Mouse (Mus musculus): ENCODE data around the gene Lgr4. TPM values are rescaled to one million over a fixed set of nuclear protein-coding genes. Genes with fewer than 3 reads are reported as not detected.

The Lgr4 gene
- polyA plus RNA-seq, 1 experiment, result 6.7 TPM

DNA sequence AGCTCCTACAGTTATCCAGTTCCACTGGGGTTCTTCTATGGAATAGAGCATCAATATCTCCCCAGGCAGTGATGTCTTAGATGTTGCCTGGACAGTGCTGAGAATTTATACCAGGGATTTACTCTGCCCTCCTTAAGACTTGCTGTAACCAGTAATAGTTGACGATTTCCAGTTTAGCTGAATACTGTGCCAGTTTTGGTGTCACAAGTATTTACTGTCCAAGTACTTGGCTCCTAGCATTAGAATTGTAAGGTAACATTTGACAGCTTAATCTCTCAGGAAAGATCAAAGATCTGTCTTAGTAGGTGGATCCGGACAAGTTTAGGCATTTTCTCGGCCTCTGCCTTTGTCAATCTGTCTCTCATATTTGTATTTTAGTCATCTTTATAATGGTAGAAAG lies 5.6 kb downstream of the Lgr4 start:
- TF ChIP-seq MAX (IDR thresholded peaks at IDR 0.05) (no peak), CTCF (IDR thresholded peaks at IDR 0.05; ENCODE audit: control insufficient read depth, insufficient read depth, insufficient read length) (no peak), CEBPB (IDR thresholded peaks at IDR 0.05; ENCODE audit: low read depth) (no peak), MYOG (IDR thresholded peaks at IDR 0.05; ENCODE audit: control insufficient read depth, extremely low read depth, insufficient read length) (no peak), FOSL1 (IDR thresholded peaks at IDR 0.05; ENCODE audit: insufficient read depth, low read length, poor library complexity, severe bottlenecking) (no peak), MYOD1 (IDR thresholded peaks at IDR 0.05; ENCODE audit: control insufficient read depth, insufficient read length, low read depth) (no peak), USF1 (IDR thresholded peaks at IDR 0.05; ENCODE audit: low read depth) (no peak)
- H3K79me3 ChIP-seq (ENCODE audit: low read depth), result peaks cover 28% of the 10 kb centered on the region
- H3K4me3 ChIP-seq (ENCODE audit: insufficient read depth, poor library complexity, severe bottlenecking), result no peak overlapping the region
- H3K79me2 ChIP-seq (ENCODE audit: control insufficient read depth, insufficient read depth), result peaks cover 74% of the 10 kb centered on the region
- no peaks in the 10 kb centered on the region for H3K27me3 ChIP-seq (ENCODE audit: control insufficient read depth, insufficient read depth, insufficient read length)
- H3ac ChIP-seq (ENCODE audit: control insufficient read depth, insufficient read length, low read depth), result no peak overlapping the region
- H3K36me3 ChIP-seq (ENCODE audit: control insufficient read depth, insufficient read depth), result peaks cover 5% of the 10 kb centered on the region

DNA sequence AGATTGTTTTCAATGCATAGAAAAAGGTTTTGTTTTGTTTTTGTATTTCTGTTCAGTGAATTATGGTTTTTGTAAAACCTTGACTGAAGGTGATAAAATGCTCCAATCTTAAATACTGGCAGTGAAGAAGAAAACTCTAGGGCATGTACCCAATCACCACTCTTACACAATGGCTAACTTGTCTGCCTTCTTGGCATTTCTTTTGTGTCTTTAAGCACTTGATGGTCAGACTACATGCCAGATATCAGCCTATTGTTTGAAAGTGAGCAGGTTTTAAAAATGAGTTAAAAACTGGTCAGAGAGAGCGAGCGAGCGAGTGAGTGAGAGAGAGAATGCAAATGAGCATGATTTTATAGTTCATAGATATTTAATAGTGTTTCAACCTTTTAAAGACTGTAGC lies 6.5 kb downstream of the Lgr4 start:
- peaks cover 22% of the 10 kb centered on the region for H3K79me3 ChIP-seq (ENCODE audit: low read depth)
- no peak overlapping the region for H3ac ChIP-seq (ENCODE audit: control insufficient read depth, insufficient read length, low read depth)
- peaks cover 69% of the 10 kb centered on the region for H3K79me2 ChIP-seq (ENCODE audit: control insufficient read depth, insufficient read depth)
- TF ChIP-seq CTCF (IDR thresholded peaks at IDR 0.05; ENCODE audit: control insufficient read depth, insufficient read depth, insufficient read length) (no peak), CEBPB (IDR thresholded peaks at IDR 0.05; ENCODE audit: low read depth) (no peak), MYOD1 (IDR thresholded peaks at IDR 0.05; ENCODE audit: control insufficient read depth, insufficient read length, low read depth) (no peak), FOSL1 (IDR thresholded peaks at IDR 0.05; ENCODE audit: insufficient read depth, low read length, poor library complexity, severe bottlenecking) (no peak), MAX (IDR thresholded peaks at IDR 0.05) (no peak), MYOG (IDR thresholded peaks at IDR 0.05; ENCODE audit: control insufficient read depth, extremely low read depth, insufficient read length) (no peak), USF1 (IDR thresholded peaks at IDR 0.05; ENCODE audit: low read depth) (no peak)
- H3K36me3 ChIP-seq (ENCODE audit: control insufficient read depth, insufficient read depth), result peaks cover 5% of the 10 kb centered on the region
- H3K4me3 ChIP-seq (ENCODE audit: insufficient read depth, poor library complexity, severe bottlenecking), result no peak overlapping the region
- H3K27me3 ChIP-seq (ENCODE audit: control insufficient read depth, insufficient read depth, insufficient read length), result no peaks in the 10 kb centered on the region

DNA sequence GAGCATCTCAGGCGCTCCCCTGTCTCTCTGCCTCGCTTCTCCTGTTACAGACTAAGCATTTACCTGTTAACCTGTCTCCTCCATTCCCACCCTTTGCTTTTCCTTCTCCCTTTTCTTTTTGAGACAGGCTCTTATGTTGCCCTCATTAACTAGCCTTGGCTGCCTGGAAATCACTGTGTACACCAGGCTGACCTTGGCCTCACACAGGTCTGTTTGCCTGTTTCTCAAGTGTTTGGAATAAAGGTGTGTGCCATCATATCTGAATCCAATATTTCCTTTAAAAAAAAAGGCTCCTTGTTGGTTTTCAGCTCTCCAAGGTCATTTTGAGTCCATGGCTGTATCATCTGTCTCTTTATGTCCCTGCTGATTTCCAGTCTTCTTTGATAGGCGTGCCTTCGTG lies 9.5 kb downstream of the Lgr4 start:
- no peaks in the 10 kb centered on the region for H3K27me3 ChIP-seq (ENCODE audit: control insufficient read depth, insufficient read depth, insufficient read length)
- no peak overlapping the region for H3K4me3 ChIP-seq (ENCODE audit: insufficient read depth, poor library complexity, severe bottlenecking)
- no peaks in the 10 kb centered on the region for H3K36me3 ChIP-seq (ENCODE audit: control insufficient read depth, insufficient read depth)
- H3K79me3 ChIP-seq (ENCODE audit: low read depth), result peaks cover 19% of the 10 kb centered on the region
- H3K79me2 ChIP-seq (ENCODE audit: control insufficient read depth, insufficient read depth), result peaks cover 45% of the 10 kb centered on the region
- TF ChIP-seq CEBPB (IDR thresholded peaks at IDR 0.05; ENCODE audit: low read depth), result no peak
- no peak for TF ChIP-seq FOSL1 (IDR thresholded peaks at IDR 0.05; ENCODE audit: insufficient read depth, low read length, poor library complexity, severe bottlenecking)
- no peak for TF ChIP-seq USF1 (IDR thresholded peaks at IDR 0.05; ENCODE audit: low read depth)
- TF ChIP-seq MYOG (IDR thresholded peaks at IDR 0.05; ENCODE audit: control insufficient read depth, extremely low read depth, insufficient read length), result no peak
- TF ChIP-seq CTCF (IDR thresholded peaks at IDR 0.05; ENCODE audit: control insufficient read depth, insufficient read depth, insufficient read length), result no peak
- TF ChIP-seq MAX (IDR thresholded peaks at IDR 0.05), result no peak
- no peak for TF ChIP-seq MYOD1 (IDR thresholded peaks at IDR 0.05; ENCODE audit: control insufficient read depth, insufficient read length, low read depth)
- H3ac ChIP-seq (ENCODE audit: control insufficient read depth, insufficient read length, low read depth), result no peak overlapping the region

DNA sequence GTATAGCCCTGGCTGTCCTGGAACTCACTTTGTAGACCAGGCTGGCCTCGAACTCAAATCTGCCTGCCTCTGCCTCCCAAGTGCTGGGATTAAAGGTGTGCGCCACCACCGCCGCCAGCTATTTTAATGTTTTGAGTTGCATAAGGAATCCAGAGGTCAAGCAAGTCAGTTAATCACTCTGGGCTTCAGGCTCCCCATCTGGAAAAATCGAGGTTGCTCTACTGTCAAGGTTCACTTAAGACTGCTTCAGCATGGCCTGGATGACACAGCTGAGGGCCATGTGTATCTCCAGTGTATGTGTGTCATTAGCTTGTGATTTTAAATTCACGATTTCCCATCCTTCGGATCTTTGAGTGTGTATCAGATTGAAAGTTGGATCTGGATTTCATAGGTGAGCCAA lies 10.0 kb downstream of the Lgr4 start:
- TF ChIP-seq CTCF (IDR thresholded peaks at IDR 0.05; ENCODE audit: control insufficient read depth, insufficient read depth, insufficient read length) (no peak), MYOG (IDR thresholded peaks at IDR 0.05; ENCODE audit: control insufficient read depth, extremely low read depth, insufficient read length) (no peak), MYOD1 (IDR thresholded peaks at IDR 0.05; ENCODE audit: control insufficient read depth, insufficient read length, low read depth) (no peak), FOSL1 (IDR thresholded peaks at IDR 0.05; ENCODE audit: insufficient read depth, low read length, poor library complexity, severe bottlenecking) (no peak), CEBPB (IDR thresholded peaks at IDR 0.05; ENCODE audit: low read depth) (no peak), MAX (IDR thresholded peaks at IDR 0.05) (no peak), USF1 (IDR thresholded peaks at IDR 0.05; ENCODE audit: low read depth) (no peak)
- peaks cover 45% of the 10 kb centered on the region for H3K79me2 ChIP-seq (ENCODE audit: control insufficient read depth, insufficient read depth)

DNA sequence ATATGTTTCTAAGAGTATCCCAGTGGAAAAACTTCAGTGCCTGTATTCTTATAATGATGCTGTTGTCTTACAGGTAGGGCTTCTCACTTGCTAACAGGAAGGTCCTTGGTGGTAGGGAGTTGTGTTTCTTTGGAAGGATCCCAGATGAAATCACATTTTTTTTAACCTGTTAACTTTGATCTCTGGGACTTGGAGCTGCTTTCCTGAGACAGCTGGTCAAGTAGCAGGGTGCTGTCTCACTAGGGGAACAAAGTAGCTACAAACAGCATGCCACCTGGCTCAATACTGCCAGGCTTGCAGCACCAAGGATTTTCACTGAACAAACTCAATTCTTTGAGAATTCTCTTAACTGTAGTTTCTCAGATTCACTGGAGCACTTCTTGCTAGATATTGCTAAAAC lies 10.4 kb downstream of the Lgr4 start:
- H3ac ChIP-seq (ENCODE audit: control insufficient read depth, insufficient read length, low read depth), result no peak overlapping the region
- no peaks in the 10 kb centered on the region for H3K36me3 ChIP-seq (ENCODE audit: control insufficient read depth, insufficient read depth)
- TF ChIP-seq CEBPB (IDR thresholded peaks at IDR 0.05; ENCODE audit: low read depth) (no peak), MYOG (IDR thresholded peaks at IDR 0.05; ENCODE audit: control insufficient read depth, extremely low read depth, insufficient read length) (no peak), FOSL1 (IDR thresholded peaks at IDR 0.05; ENCODE audit: insufficient read depth, low read length, poor library complexity, severe bottlenecking) (no peak), MYOD1 (IDR thresholded peaks at IDR 0.05; ENCODE audit: control insufficient read depth, insufficient read length, low read depth) (no peak), USF1 (IDR thresholded peaks at IDR 0.05; ENCODE audit: low read depth) (no peak), CTCF (IDR thresholded peaks at IDR 0.05; ENCODE audit: control insufficient read depth, insufficient read depth, insufficient read length) (no peak), MAX (IDR thresholded peaks at IDR 0.05) (no peak)
- peaks cover 24% of the 10 kb centered on the region for H3K79me3 ChIP-seq (ENCODE audit: low read depth)
- peaks cover 46% of the 10 kb centered on the region for H3K79me2 ChIP-seq (ENCODE audit: control insufficient read depth, insufficient read depth)
- no peaks in the 10 kb centered on the region for H3K27me3 ChIP-seq (ENCODE audit: control insufficient read depth, insufficient read depth, insufficient read length)
- no peak overlapping the region for H3K4me3 ChIP-seq (ENCODE audit: insufficient read depth, poor library complexity, severe bottlenecking)

More for the DNA sequence above, 10.0 kb downstream of the Lgr4 start:
- no peaks in the 10 kb centered on the region for H3K36me3 ChIP-seq (ENCODE audit: control insufficient read depth, insufficient read depth)
- H3K27me3 ChIP-seq (ENCODE audit: control insufficient read depth, insufficient read depth, insufficient read length), result no peaks in the 10 kb centered on the region
- H3K4me3 ChIP-seq (ENCODE audit: insufficient read depth, poor library complexity, severe bottlenecking), result no peak overlapping the region
- H3K79me3 ChIP-seq (ENCODE audit: low read depth), result peaks cover 20% of the 10 kb centered on the region
- no peak overlapping the region for H3ac ChIP-seq (ENCODE audit: control insufficient read depth, insufficient read length, low read depth)

DNA sequence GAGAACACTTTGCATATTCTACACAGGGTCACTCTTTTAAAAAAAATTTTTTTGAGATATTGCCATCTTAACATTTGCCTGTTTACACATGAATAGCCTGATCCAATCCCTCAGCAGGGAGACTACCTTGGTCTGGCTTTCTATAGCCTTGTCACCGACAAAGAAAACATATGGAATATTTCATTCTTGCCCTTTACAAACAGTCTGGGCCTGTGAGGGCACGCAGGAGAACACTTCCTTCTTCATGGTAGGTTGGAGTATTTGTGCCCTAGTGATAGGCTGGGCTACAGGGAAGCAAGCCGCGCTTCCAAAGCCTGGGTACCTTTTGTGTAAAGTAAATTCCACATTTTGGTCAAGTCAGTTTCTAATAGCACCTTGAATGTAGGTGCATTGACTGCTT lies 11.3 kb downstream of the Lgr4 start:
- Histone ChIP-seq H3ac (ENCODE audit: control insufficient read depth, insufficient read length, low read depth) (no peak overlapping the region), H3K4me3 (ENCODE audit: insufficient read depth, poor library complexity, severe bottlenecking) (no peak overlapping the region), H3K36me3 (ENCODE audit: control insufficient read depth, insufficient read depth) (no peaks in the 10 kb centered on the region), H3K27me3 (ENCODE audit: control insufficient read depth, insufficient read depth, insufficient read length) (no peaks in the 10 kb centered on the region), H3K79me2 (ENCODE audit: control insufficient read depth, insufficient read depth) (peaks cover 44% of the 10 kb centered on the region), H3K79me3 (ENCODE audit: low read depth) (peaks cover 22% of the 10 kb centered on the region)
- TF ChIP-seq MYOG (IDR thresholded peaks at IDR 0.05; ENCODE audit: control insufficient read depth, extremely low read depth, insufficient read length) (no peak), MYOD1 (IDR thresholded peaks at IDR 0.05; ENCODE audit: control insufficient read depth, insufficient read length, low read depth) (no peak), CTCF (IDR thresholded peaks at IDR 0.05; ENCODE audit: control insufficient read depth, insufficient read depth, insufficient read length) (no peak), USF1 (IDR thresholded peaks at IDR 0.05; ENCODE audit: low read depth) (no peak), CEBPB (IDR thresholded peaks at IDR 0.05; ENCODE audit: low read depth) (no peak), MAX (IDR thresholded peaks at IDR 0.05) (no peak)
